In genomic region chr15:32003489-32003888, GRCm38 (mm10) we compare ENCODE assay signal across 16 mouse cellular contexts.
A peak's percentile ranks its signal among the peaks of the same experiment; 100 is the strongest.
DNase-seq lines count a peak whose midpoint lies in the region; ATAC-seq and TF ChIP-seq lines count a peak whose summit lies in the region.
"Had no signal": no experiment of that assay in that cellular context is flagged by ENCODE, and none has a peak within 500 bp of the region (broad histone marks: within the 10 kb centered on the region; RNA-seq: fewer than 3 reads in every experiment).

No protein-coding gene starts in this region.

- ATAC-seq in midbrain, postnatal 0 days (ENCODE audit: low FRiP score) = no peak
- ATAC-seq in forebrain, embryonic 15.5 days (replicated peaks) = peak; percentile 28
- ATAC-seq in limb, embryonic 13.5 days (ENCODE audit: low FRiP score, low read depth) = peak; percentile 78; the same call in 1 of the 2 replicates
- 0 out of 2 replicates have a peak, but pooled peaks have one; percentile 21 for ATAC-seq in midbrain, embryonic 16.5 days
- ATAC-seq: intestine, embryonic 16.5 days had no signal

- no peak for TF ChIP-seq CTCF in midbrain, postnatal 0 days (IDR thresholded peaks at IDR 0.05)

- 0 out of 2 replicates have a peak, but pooled peaks cover 6% of the 10 kb centered on the region for H3K27me3 ChIP-seq in midbrain, embryonic 10.5 days (ENCODE audit: low read depth, poor library complexity, severe bottlenecking)
- H3K27me3 ChIP-seq in midbrain, postnatal 0 days (ENCODE audit: insufficient read depth, low read length) = no peaks in the 10 kb centered on the region
- no peaks in the 10 kb centered on the region for H3K27me3 ChIP-seq in forebrain, embryonic 15.5 days
- H3K27me3 ChIP-seq in limb, embryonic 13.5 days = peaks cover 22% of the 10 kb centered on the region
- H3K27me3 ChIP-seq in midbrain, embryonic 16.5 days (ENCODE audit: control insufficient read depth, insufficient read depth, low read depth, low read length) = no peaks in the 10 kb centered on the region
- H3K27me3 ChIP-seq: kidney, embryonic 15.5 days; liver, embryonic 13.5 days had no signal

- intact Hi-C loops in left cerebral cortex, postnatal 25 days (cut with DNase I) = loop anchor here (2.0 to 5.0 kb wide), 3 partner anchors 205 to 429 kb away; partner anchors contain the start of gene Sema5a
- intact Hi-C loops in left cerebral cortex, postnatal 36 days (cut with DNase I) = loop anchor here (10.0 kb wide), 1 partner anchor 431 kb away; no protein-coding TSS in a partner anchor

- H3K9ac ChIP-seq in midbrain, postnatal 0 days (replicated peaks; ENCODE audit: low read length, poor library complexity, severe bottlenecking) = no peak overlapping the region
- no peak overlapping the region for H3K9ac ChIP-seq in forebrain, embryonic 15.5 days (replicated peaks)
- no peak overlapping the region for H3K9ac ChIP-seq in limb, embryonic 13.5 days
- H3K9ac ChIP-seq in midbrain, embryonic 16.5 days (ENCODE audit: low read depth, low read length) = no peak overlapping the region
- H3K9ac ChIP-seq: hindbrain, embryonic 14.5 days; kidney, embryonic 15.5 days; liver, embryonic 13.5 days; lung, embryonic 14.5 days had no signal

- H3K4me2 ChIP-seq in midbrain, postnatal 0 days (ENCODE audit: low read depth, low read length, poor library complexity, severe bottlenecking) = no peak overlapping the region
- 0 out of 2 replicates have a peak overlapping the region, but pooled peaks have one; percentile 1 for H3K4me2 ChIP-seq in forebrain, embryonic 15.5 days (replicated peaks)
- peak overlapping the region; percentile 27; the same call in 1 of the 2 replicates for H3K4me2 ChIP-seq in limb, embryonic 13.5 days (replicated peaks)
- no peak overlapping the region for H3K4me2 ChIP-seq in midbrain, embryonic 16.5 days (ENCODE audit: low read length)
- H3K4me2 ChIP-seq: hindbrain, embryonic 14.5 days; kidney, embryonic 15.5 days; liver, embryonic 13.5 days; lung, embryonic 14.5 days had no signal

- peak; percentile 14 for DNase-seq in midbrain, embryonic 10.5 days (ENCODE audit: low spot score)
- no peak for DNase-seq in midbrain, postnatal 0 days (ENCODE audit: low spot score)
- DNase-seq in left cerebral cortex, postnatal 25 days (ENCODE audit: low spot score in 2 of 2) = no peak
- no peak for DNase-seq in left cerebral cortex, postnatal 36 days (ENCODE audit: low spot score in 2 of 2)
- no peak for DNase-seq in right cerebral cortex, adult 18-20 months
- DNase-seq: B cell, adult 2 months; liver, embryonic 13.5 days; thymus, postnatal 25 days had no signal

- no peaks in the 10 kb centered on the region for H3K36me3 ChIP-seq in midbrain, embryonic 10.5 days
- no peaks in the 10 kb centered on the region for H3K36me3 ChIP-seq in midbrain, postnatal 0 days (ENCODE audit: insufficient read depth, low read length)
- no peaks in the 10 kb centered on the region for H3K36me3 ChIP-seq in forebrain, embryonic 15.5 days
- no peaks in the 10 kb centered on the region for H3K36me3 ChIP-seq in limb, embryonic 13.5 days
- no peaks in the 10 kb centered on the region for H3K36me3 ChIP-seq in midbrain, embryonic 16.5 days (ENCODE audit: control insufficient read depth, insufficient read depth, low read length)
- H3K36me3 ChIP-seq: kidney, embryonic 15.5 days; liver, embryonic 13.5 days had no signal

- H3K4me1 ChIP-seq in midbrain, embryonic 10.5 days = peaks cover 19% of the 10 kb centered on the region
- no peaks in the 10 kb centered on the region; the same call in 1 of the 2 replicates for H3K4me1 ChIP-seq in midbrain, postnatal 0 days (ENCODE audit: insufficient read depth, low read length)
- peaks cover 31% of the 10 kb centered on the region for H3K4me1 ChIP-seq in forebrain, embryonic 15.5 days
- peaks cover 21% of the 10 kb centered on the region for H3K4me1 ChIP-seq in limb, embryonic 13.5 days
- peaks cover 16% of the 10 kb centered on the region for H3K4me1 ChIP-seq in midbrain, embryonic 16.5 days (ENCODE audit: control insufficient read depth, insufficient read depth, low read length)
- H3K4me1 ChIP-seq: liver, embryonic 13.5 days had no signal

- 34% methylated on average over 6 of the region's 6 CpGs for WGBS in midbrain, embryonic 10.5 days
- 17% methylated on average over 6 of the region's 6 CpGs for WGBS in midbrain, postnatal 0 days
- 2% methylated on average over 6 of the region's 6 CpGs for WGBS in forebrain, embryonic 15.5 days
- WGBS in limb, embryonic 13.5 days = 2% methylated on average over 6 of the region's 6 CpGs
- WGBS in midbrain, embryonic 16.5 days = 9% methylated on average over 5 of the region's 6 CpGs

- H3K27ac ChIP-seq in midbrain, embryonic 10.5 days (replicated peaks) = peak overlapping the region; percentile 42
- no peak overlapping the region for H3K27ac ChIP-seq in midbrain, postnatal 0 days (ENCODE audit: low read depth, low read length)
- peak overlapping the region; percentile 74 for H3K27ac ChIP-seq in forebrain, embryonic 15.5 days (replicated peaks)
- H3K27ac ChIP-seq in limb, embryonic 13.5 days = no peak overlapping the region
- no peak overlapping the region for H3K27ac ChIP-seq in midbrain, embryonic 16.5 days (ENCODE audit: low read length)
- H3K27ac ChIP-seq: hindbrain, embryonic 14.5 days; kidney, embryonic 15.5 days; liver, embryonic 13.5 days had no signal

- no peaks in the 10 kb centered on the region for H3K9me3 ChIP-seq in midbrain, embryonic 10.5 days (replicated peaks)
- H3K9me3 ChIP-seq in midbrain, postnatal 0 days (ENCODE audit: low read length) = no peaks in the 10 kb centered on the region
- no peaks in the 10 kb centered on the region for H3K9me3 ChIP-seq in forebrain, embryonic 15.5 days
- H3K9me3 ChIP-seq in limb, embryonic 13.5 days = no peaks in the 10 kb centered on the region
- H3K9me3 ChIP-seq in midbrain, embryonic 16.5 days (replicated peaks; ENCODE audit: control insufficient read depth, low read length, poor library complexity, severe bottlenecking) = no peaks in the 10 kb centered on the region
- H3K9me3 ChIP-seq: kidney, embryonic 15.5 days; liver, embryonic 13.5 days had no signal

- H3K4me3 ChIP-seq in midbrain, embryonic 10.5 days = no peak overlapping the region
- no peak overlapping the region for H3K4me3 ChIP-seq in midbrain, postnatal 0 days (ENCODE audit: low read depth, low read length)
- H3K4me3 ChIP-seq in forebrain, embryonic 15.5 days = no peak overlapping the region
- H3K4me3 ChIP-seq in limb, embryonic 13.5 days = no peak overlapping the region
- no peak overlapping the region for H3K4me3 ChIP-seq in midbrain, embryonic 16.5 days (ENCODE audit: low read depth, low read length)
- H3K4me3 ChIP-seq: erythroblast, embryonic 14.5 days; kidney, embryonic 15.5 days; liver, embryonic 13.5 days had no signal

Comparison
In these comparisons a context has a peak if more than half of its experiments do, and no peak if none do; other contexts are left out.
1. H3K27ac ChIP-seq: peak in midbrain, embryonic 10.5 days (single experiment) and forebrain, embryonic 15.5 days (single experiment); none in midbrain, postnatal 0 days (single experiment), limb, embryonic 13.5 days (single experiment) and midbrain, embryonic 16.5 days (single experiment).
2. H3K4me2 ChIP-seq: peak in forebrain, embryonic 15.5 days (single experiment) and limb, embryonic 13.5 days (single experiment); none in midbrain, postnatal 0 days (single experiment) and midbrain, embryonic 16.5 days (single experiment).